Mouse (Mus musculus): Measurements from ENCODE around the gene Armc12.

The Armc12 gene

DNA sequence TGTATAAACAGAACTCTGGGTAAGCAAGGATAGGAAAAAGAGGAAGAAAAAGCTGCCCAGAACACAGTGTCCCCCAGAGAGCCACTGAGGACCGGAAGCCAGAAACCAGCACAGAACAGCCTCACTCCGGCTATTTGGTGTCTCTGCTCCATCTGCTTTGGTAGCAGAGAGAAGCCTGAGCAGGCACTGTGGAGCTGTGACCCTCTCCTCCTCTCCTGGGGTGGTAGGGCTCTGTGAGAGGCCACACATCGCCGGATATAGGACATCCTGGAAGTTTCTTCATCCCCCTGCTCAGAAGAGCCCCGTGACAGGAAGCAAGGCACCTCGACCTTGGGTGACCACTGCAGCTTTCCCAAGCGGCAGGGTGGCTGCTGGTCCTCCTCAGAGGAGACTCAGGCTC is 16.8 kb upstream of the Armc12 start:
- DNase-seq: no peak

DNA sequence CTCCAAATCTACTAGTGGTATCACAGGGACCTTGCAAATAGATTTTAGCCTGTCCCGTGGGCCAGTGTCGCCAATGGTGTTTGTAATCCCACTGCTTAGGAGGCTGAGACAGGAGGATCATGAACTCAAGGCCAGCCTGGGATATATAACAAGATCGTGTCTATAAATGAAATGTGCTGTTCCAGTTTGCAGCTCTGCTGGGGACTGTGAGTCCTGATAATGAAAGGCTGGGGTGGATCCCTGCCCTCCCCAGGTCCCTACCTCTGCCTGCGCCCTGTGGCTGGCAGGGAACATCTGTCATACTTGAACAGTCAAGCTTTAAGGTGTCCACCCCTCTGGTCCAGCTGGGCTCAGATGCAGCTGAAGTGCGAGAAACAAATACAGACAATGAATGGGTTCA is 16.1 kb upstream of the Armc12 start:
- no peak for DNase-seq

GRCm38 (mm10) chr17:28515431-28516341 is 14.9 kb upstream of the Armc12 start:
- DNase-seq: peak; percentile 38

- DNase-seq: no peak
Observed at GRCm38 (mm10) chr17:28516881-28517280, 13.7 kb upstream of the Armc12 start.

- DNase-seq: peak; percentile 90
Observed at GRCm38 (mm10) chr17:28517441-28517955, 13.1 kb upstream of the Armc12 start, which contains the start of gene Fkbp5. Fkbp5 (minus strand) TSS chr17:28517527.

DNA sequence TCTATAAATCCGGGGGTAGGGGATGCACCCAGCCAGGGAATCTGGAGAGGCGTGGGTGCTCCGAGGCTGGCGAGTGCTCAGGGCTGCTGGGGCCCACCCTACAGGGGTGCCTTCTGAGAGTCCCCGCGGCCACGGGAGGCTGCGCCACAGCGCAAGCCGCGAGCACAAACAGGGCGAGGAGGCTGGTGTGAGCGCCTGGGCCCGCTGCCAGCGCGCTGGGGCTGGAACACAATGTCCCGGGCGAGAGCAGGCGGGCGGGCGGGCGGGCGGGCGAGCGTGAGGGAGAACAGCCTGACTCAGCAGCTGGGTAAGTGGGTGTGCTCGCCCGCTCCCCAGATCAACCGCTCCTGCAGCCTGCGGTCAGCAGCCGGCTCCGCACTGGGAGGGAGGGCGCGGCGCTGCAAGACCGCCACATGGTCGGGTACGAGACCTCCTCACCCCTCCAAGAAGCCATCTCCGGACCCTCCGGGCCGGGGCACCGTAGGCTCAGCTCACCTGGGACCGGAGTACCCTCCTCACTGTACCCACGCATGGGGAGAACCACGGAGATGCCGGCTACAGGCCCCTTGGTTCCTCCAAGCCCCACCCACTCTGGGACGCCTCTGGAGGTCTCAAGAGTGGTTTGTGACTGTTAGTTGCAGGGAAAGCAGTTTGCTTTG is 12.5 kb upstream of the Armc12 start:
- peak; percentile 94 for DNase-seq

DNA sequence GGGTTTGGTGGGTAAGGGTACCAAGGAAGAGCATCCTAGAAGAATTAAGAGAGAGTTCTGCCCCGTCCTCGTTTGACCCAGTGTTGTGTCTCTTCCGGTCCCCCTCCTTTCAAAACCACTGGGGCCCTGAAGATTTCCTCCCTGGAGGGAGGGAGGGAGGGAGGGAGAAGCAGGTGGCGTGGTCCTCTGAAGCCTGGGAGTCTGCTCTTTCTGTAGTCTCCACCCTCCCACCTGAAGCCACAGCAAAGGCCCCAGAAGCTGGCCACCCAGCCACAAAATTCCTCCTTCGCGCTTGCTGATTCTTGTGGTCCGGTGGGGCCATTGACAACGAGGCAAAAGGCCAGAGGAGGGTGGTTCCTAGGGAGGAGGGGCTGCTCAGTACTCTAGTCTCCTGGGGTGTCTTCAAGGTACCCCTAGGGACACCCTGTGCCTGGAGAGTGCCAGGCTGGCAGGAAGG is 12.0 kb upstream of the Armc12 start:
- DNase-seq: peak; percentile 42

- no peak for DNase-seq
Observed at GRCm38 (mm10) chr17:28519827-28520226, 10.8 kb upstream of the Armc12 start.

DNA sequence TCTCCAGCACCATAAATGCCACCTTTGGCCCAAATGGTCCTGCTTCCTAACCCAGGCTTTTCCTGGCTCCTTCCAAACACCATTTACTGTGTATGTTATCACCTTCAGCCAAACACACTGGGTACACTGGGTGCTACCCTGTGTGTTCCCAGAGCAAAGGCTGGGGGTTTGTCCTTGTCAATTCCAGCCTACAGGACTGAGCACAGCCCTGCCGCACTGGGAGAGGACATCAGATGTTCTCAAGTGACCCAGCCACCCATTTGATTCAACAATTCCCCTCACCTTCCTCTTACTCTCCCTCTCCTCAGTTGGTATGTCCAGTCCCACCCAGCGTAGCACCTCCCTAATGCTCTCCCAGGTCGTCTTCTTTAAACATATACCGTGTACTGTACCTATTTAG is 10.0 kb upstream of the Armc12 start:
- DNase-seq: no peak

DNA sequence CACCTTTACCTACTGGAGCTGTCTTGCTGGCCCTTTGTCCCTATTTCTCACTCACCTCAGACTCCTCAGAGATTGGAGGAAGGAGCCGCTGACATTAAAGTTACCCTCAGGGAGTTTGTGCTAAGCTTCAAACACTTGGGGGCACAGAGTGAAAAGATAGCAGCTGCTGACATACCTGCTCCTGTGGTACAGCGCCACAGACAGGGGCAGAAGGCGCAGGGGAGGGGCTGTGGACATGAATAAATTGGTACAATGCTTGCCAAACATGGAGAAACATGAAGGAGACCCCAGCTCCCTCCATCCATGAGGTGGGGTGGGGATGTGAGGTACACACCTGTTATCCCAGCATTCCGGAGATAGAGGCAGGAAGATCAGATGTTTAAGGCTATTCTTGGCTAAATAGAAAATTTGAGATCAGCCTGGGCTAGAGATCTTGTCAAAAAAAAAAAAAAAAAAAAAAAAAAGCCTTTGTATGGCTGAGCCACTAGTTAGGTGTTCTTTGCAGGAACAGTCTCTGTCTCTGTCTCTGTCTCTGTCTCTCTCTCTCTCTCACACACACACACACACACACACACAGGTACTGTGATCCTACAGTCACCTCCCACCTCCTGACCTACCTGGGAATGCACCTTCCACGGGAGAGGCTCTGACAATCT is 9.4 kb upstream of the Armc12 start:
- no peak for DNase-seq

DNA sequence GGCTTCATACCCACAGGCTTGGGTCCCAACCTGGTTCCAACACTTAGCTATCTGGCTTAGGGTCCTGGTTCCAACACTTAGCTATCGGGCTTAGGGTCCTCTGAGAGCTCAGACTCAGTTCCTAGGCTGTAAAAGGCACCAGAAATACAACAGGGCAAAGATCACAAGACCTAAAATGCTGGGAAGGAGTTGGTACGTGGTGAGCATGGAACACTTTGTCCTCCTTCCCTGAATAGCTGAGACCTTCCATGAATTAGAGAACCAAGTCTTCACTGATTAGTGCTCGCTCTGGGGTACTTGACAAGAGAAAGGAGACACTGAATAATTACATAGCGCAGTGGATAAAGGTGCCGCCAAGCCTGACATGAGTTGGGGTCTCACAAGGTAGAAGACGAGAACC is 8.7 kb upstream of the Armc12 start:
- no peak for DNase-seq

DNA sequence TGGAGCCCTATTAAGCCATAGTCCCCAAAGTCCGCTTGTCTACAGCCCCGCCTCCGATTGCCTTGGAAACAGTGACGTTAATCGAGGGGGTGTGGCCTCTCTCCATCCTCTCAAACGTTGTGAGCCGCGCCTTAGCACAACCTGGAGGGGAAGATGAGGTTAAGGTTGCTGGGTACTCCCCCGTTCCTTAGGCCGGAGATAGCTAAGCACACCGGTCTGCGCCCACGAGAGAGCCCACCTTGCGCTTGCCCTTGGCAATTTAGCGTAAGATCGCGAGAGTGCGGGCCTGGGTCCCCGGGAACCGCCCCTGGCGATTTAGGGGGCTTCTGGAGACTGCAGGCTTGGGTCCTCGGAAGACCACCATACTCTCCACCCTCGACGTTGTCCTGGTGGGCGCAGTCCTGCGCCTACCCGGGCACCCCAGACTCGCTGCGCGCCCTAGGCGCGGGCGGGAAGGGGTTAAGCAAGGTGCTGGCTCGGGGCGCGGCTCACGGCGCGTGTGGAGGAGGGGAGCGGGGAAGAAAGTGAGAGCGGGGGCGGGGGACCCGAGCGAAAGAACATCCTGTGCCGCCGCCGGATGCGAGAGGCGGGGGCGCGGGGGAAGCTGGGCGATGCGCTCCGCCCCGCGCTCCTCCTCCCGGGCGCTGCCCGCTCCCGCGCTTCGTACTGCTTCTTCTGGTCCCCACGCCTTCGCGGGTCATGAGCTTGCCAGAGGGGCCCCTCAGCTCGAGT is 7.8 kb upstream of the Armc12 start:
- DNase-seq: peak; percentile 94

DNA sequence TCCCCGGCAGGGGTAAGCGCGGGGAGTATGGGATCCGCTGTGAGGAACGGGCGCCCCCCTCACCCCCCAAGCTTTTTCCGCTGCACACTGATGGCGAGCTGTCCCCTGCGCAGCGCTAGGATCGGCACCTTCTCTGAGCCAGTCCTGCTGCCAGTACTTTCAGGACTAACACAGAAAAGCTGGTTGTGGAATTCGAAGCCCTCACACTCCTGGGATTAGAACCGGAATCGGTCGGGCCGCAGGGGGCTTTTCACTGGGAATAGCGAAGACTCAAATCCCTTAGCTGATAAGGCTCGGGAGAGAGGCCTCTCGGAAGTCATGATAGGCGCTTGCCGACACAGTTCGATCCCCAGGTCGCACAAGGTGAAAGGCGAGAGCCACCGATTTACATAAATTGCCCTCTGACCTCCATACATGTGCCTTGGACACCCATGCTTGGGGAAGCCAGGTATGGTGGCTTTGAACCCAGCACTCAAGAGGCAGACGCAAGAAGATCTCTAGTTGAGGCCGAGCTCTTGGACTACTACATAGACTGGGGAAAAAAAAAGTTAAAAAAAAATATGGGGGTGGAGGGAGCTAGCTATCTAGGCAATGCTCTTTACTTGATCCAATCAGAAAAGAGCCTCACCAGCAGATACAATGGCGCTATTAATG is 7.1 kb upstream of the Armc12 start:
- no peak for DNase-seq

- DNase-seq: no peak
Observed at GRCm38 (mm10) chr17:28524009-28524695, 6.5 kb upstream of the Armc12 start.

- no peak for DNase-seq
Observed at GRCm38 (mm10) chr17:28524831-28525430, 5.7 kb upstream of the Armc12 start.

DNA sequence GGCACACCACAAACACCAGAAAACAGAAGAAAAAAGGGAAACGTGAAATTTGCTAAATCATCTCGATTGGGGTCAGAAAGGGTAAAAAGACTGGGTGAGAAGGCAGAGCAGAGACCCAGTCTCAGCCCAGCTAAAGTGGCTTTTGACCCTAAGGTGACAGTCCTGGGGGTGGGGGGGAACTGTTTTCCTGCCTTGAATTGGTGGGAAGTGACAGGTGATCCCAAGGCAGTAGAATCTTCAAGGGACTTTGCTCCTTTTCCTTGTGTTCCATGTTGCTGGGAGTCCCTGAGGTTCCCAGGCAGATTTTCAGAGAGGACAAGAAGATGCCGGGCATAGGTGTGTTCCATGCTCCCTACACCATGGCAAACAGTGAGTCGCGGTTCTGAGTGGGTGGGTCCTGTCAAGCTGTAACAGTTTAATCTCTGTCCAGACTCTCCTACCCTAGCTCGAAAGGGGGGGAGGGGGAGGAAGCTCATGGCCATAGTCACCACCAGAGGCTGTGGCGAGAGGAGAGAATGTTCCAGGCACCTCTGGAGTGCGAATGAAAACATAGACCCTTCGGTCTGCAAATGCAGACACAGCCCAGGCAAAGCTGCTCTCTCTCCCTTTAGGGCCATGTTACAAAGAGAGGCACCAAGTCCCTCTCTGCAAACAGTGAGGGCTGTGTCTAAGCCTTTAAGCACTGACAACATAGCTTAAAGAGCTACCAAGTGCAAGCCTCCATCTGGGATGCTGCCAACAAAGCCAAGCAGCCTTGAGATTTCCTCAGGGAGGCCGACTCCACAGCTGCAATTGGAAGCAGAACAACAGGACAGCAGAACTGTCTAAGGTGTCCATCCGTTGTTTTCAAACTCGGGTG is 3.2 kb upstream of the Armc12 start:
- DNase-seq: peak; percentile 40

DNA sequence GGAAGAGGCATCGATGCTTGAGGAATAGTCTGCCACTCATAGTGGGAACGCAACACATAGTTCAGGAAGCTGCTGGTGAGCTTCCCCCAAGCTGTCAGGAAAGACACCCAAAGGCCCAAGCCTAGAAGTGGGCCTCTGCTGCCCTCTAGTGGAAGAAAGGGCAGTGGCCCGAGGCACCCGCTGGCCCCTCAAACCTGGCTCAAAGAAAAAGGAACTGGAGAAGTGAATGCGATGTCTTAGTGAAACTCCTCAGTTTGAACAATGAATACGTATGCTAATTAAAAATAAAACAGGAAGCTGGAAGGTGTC is 2.6 kb upstream of the Armc12 start:
- DNase-seq: peak; percentile 89

GRCm38 (mm10) chr17:28529116-28529515 is 1.5 kb upstream of the Armc12 start:
- no peak for DNase-seq

DNA sequence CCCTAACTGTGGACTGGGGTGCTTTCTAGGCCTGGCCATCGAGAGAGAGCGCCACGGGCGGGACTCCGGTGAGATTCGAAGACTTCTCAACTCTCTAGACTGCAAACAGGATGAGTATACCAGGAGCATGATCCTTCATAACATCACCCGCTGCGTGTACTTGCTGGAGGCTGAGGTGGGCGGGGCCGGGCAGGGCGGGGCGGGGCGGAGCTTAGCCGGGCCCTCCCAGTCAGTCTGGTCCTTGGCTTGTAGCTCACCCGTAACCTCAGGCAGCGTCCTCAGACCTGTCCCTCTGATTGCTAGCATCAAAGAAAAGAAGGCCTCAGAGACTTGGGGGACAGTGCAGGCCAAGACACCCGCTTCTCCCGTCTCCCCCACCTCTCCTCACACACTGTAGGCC is 1.3 kb downstream of the Armc12 start:
- no peak for DNase-seq

GRCm38 (mm10) chr17:28532557-28532956 is 2.0 kb downstream of the Armc12 start:
- no peak for DNase-seq
